Mouse (Mus musculus): ENCODE measurements around the gene Foxd3.
"Not testable (repeated sequence)": the region's sequence is repeated elsewhere in the genome, so short reads cannot be mapped to it uniquely, and the experiment has no call there.

The Foxd3 gene

GRCm38 (mm10) chr4:99655937-99656604 lies at the start of gene Foxd3:
Foxd3 (plus strand) TSS chr4:99656299.
- no peak for DNase-seq

- no peak for DNase-seq
These were observed 43.9 kb upstream of the Foxd3 start for GRCm38 (mm10) chr4:99612156-99612555.

GRCm38 (mm10) chr4:99612609-99613350 lies 43.3 kb upstream of the Foxd3 start:
- no peak for DNase-seq

- DNase-seq, result no peak
These were observed 29.9 kb upstream of the Foxd3 start for GRCm38 (mm10) chr4:99626047-99626844.

- no peak for DNase-seq
These were observed 29.0 kb upstream of the Foxd3 start for GRCm38 (mm10) chr4:99627057-99627456.

GRCm38 (mm10) chr4:99636038-99636437 lies 20.1 kb upstream of the Foxd3 start:
- DNase-seq, result no peak

- DNase-seq, result no peak
These were observed 19.4 kb upstream of the Foxd3 start for GRCm38 (mm10) chr4:99636711-99637110.

- DNase-seq, result not testable (repeated sequence)
These were observed 15.5 kb upstream of the Foxd3 start for GRCm38 (mm10) chr4:99640619-99641018.

GRCm38 (mm10) chr4:99641920-99642319 lies 14.2 kb upstream of the Foxd3 start:
- no peak for DNase-seq

GRCm38 (mm10) chr4:99645560-99645959 lies 10.5 kb upstream of the Foxd3 start:
- DNase-seq, result no peak

- DNase-seq, result no peak
These were observed 5.8 kb upstream of the Foxd3 start for GRCm38 (mm10) chr4:99650088-99650944.

- DNase-seq, result no peak
These were observed 5.0 kb upstream of the Foxd3 start for GRCm38 (mm10) chr4:99650945-99651690.

GRCm38 (mm10) chr4:99651823-99652450 lies 4.2 kb upstream of the Foxd3 start:
- DNase-seq, result no peak

GRCm38 (mm10) chr4:99652576-99653210 lies 3.4 kb upstream of the Foxd3 start:
- DNase-seq, result no peak

- DNase-seq, result no peak
These were observed 2.9 kb upstream of the Foxd3 start for GRCm38 (mm10) chr4:99653216-99653607.

GRCm38 (mm10) chr4:99653608-99654221 lies 2.4 kb upstream of the Foxd3 start:
- DNase-seq, result no peak

- DNase-seq, result no peak
These were observed 1.3 kb upstream of the Foxd3 start for GRCm38 (mm10) chr4:99654621-99655296.

- no peak for DNase-seq
These were observed 718 bp downstream of the Foxd3 start for GRCm38 (mm10) chr4:99656605-99657429.

- DNase-seq, result no peak
These were observed 1.3 kb downstream of the Foxd3 start for GRCm38 (mm10) chr4:99657430-99657820.
